Mouse (Mus musculus): ENCODE results near the gene Krt75. TPM values are rescaled to one million over a fixed set of nuclear protein-coding genes. Genes with fewer than 3 reads are reported as not detected.
"Not testable (repeated sequence)": the region's sequence is repeated elsewhere in the genome, so short reads cannot be mapped to it uniquely, and the experiment has no call there.

Krt75 gene
- total RNA-seq, 1 experiment from 2014 or later, result not detected

- DNase-seq, result not testable (repeated sequence)
Measured at GRCm38 (mm10) chr15:101517161-101517560, 56.5 kb downstream of the Krt75 start, which contains the start of gene Gm49425. Gene Gm49425 (minus strand): TSS chr15:101517261.

Small RNA genes lying within 50 kb of the gene (microRNA-seq; reads per million reads assigned to microRNA genes)
- gene Gm44393 (0 reads per million in 2 experiments), gene Gm44460 (0 reads per million in 2 experiments)

Other genes with a start within 250 kb of the Krt75 start
- gene Krt80, start 203.7 kb downstream of the Krt75 start, total RNA-seq (2021), result 0.74 and 1.1 TPM in 2 replicates
- gene Krt7, start 162.9 kb downstream of the Krt75 start, total RNA-seq (2021), result 1.4 and 2.3 TPM in 2 replicates
- gene Krt87, start 135.1 kb downstream of the Krt75 start, total RNA-seq (2021), result not detected in 2 replicates
- not detected in 2 replicates for gene Krt88, start 126.2 kb downstream of the Krt75 start, total RNA-seq (2021)
- not detected in 2 replicates for gene Krt81, start 110.2 kb downstream of the Krt75 start, total RNA-seq (2021)
- not detected in 2 replicates for gene Krt86, start 100.4 kb downstream of the Krt75 start, total RNA-seq (2021)
- not detected in 2 replicates for gene Krt83, start 82.4 kb downstream of the Krt75 start, total RNA-seq (2021)
- gene Gm49425, start 56.6 kb downstream of the Krt75 start, total RNA-seq (2021), result not detected in 2 replicates
- not detected in 2 replicates for gene Krt84, start 41.1 kb downstream of the Krt75 start, total RNA-seq (2021)
- gene Krt82, start 23.2 kb downstream of the Krt75 start, total RNA-seq (2021), result not detected in 2 replicates
- not detected in 2 replicates for gene Krt90, start 11.0 kb downstream of the Krt75 start, total RNA-seq (2021)
- not detected in 2 replicates for gene Gm5414, start 54.3 kb upstream of the Krt75 start, total RNA-seq (2021)
- not detected in 2 replicates for gene Gm5478, start 73.5 kb upstream of the Krt75 start, total RNA-seq (2021)
- not detected in 2 replicates for gene Krt6b, start 106.4 kb upstream of the Krt75 start, total RNA-seq (2021)
- not detected in 2 replicates for gene Krt6a, start 120.4 kb upstream of the Krt75 start, total RNA-seq (2021)
- not detected in 2 replicates for gene Krt5, start 139.0 kb upstream of the Krt75 start, total RNA-seq (2021)
- not detected in 2 replicates for gene Krt71, start 169.2 kb upstream of the Krt75 start, total RNA-seq (2021)
- not detected in 2 replicates for gene Krt72, start 212.6 kb upstream of the Krt75 start, total RNA-seq (2021)
- gene Krt73, start 228.4 kb upstream of the Krt75 start, total RNA-seq (2021), result not detected in 2 replicates
- not detected in 2 replicates for gene Krt2, start 244.3 kb upstream of the Krt75 start, total RNA-seq (2021)

All from adrenal gland, postnatal 14 days (tissue).